Mouse (Mus musculus) embryonic fibroblast, embryonic 13.5 days (primary cell): ENCODE data around the gene Gm20388.

ENCODE experiments used
- CTCF ChIP-seq: IDR thresholded peaks from 2 replicates; pipeline ENCODE4 v1.5.1; 2011; ENCODE audit warnings: mild to moderate bottlenecking, control low read depth, low read length, moderate library complexity, borderline replicate concordance; ENCODE audit not compliant: insufficient read depth
- POLR2A ChIP-seq: IDR thresholded peaks from 2 replicates; pipeline ENCODE4 v1.6.1; 2011; ENCODE audit warnings: low read depth, mild to moderate bottlenecking, control low read depth, low read length, moderate library complexity

- TF ChIP-seq CTCF (no peak), POLR2A (no peak)
These were observed 3725.0 kb downstream of the Gm20388 start for GRCm38 (mm10) chr8:123635671-123636070.
